Mouse (Mus musculus) forebrain, embryonic 12.5 days (tissue): ENCODE measurements around the gene Mme. TPM values are rescaled to one million over a fixed set of nuclear protein-coding genes. Genes with fewer than 3 reads are reported as not detected.

ENCODE experiments used
- ATAC-seq: fragments of 200-750 bp; cut with Nextera tagmentation; 2 replicates; pipeline ENCODE4 v1.8.0; 2017; ENCODE audit warnings: moderate TSS enrichment; ENCODE audit not compliant: low FRiP score
- H3K27ac ChIP-seq: fragments of 300-500 bp; sonication (generic); 2 replicates; pipeline ENCODE4 v1.5.1; 2016; ENCODE audit warnings: mild to moderate bottlenecking
- H3K27me3 ChIP-seq: fragments of 300-500 bp; sonication (generic); 2 replicates; pipeline ENCODE4 v1.6.1; 2016; ENCODE audit warnings: mild to moderate bottlenecking
- H3K36me3 ChIP-seq: fragments of 300-500 bp; sonication (generic); replicated peaks from 2 replicates; pipeline ENCODE4 v1.6.1; 2016; ENCODE audit warnings: mild to moderate bottlenecking
- H3K4me1 ChIP-seq: fragments of 300-500 bp; sonication (generic); 2 replicates; pipeline ENCODE4 v1.6.1; 2016
- H3K4me2 ChIP-seq: fragments of 300-500 bp; sonication (generic); 2 replicates; pipeline ENCODE4 v1.6.1; 2016; ENCODE audit warnings: mild to moderate bottlenecking, moderate library complexity
- H3K4me3 ChIP-seq: fragments of 300-500 bp; sonication (generic); replicated peaks from 2 replicates; pipeline ENCODE4 v1.5.1; 2016; ENCODE audit warnings: mild to moderate bottlenecking
- H3K9ac ChIP-seq: fragments of 300-500 bp; sonication (generic); 2 replicates; pipeline ENCODE4 v1.6.1; 2016; ENCODE audit warnings: mild to moderate bottlenecking
- H3K9me3 ChIP-seq: fragments of 300-500 bp; sonication (generic); 2 replicates; pipeline ENCODE4 v1.6.1; 2016
- WGBS: fragments of 180-500 bp; shearing (Covaris S2); methylation state at CpG from one replicate; pipeline ENCODE4 v1.1.7; 2016; 5-methylcytosine and 5-hydroxymethylcytosine counted together
- polyA plus RNA-seq: library from polyadenylated mRNA; unstranded; fragments of >200 nt; fragmentation: Nextera tagmentation; extraction: Ambion mirVana; gene quantifications from 2 replicates; pipeline ENCODE4 v1.2.1, GENCODE M21; 2016

Mme gene
- polyA plus RNA-seq, 1 experiment from 2014 or later, result 9.7 TPM

DNA sequence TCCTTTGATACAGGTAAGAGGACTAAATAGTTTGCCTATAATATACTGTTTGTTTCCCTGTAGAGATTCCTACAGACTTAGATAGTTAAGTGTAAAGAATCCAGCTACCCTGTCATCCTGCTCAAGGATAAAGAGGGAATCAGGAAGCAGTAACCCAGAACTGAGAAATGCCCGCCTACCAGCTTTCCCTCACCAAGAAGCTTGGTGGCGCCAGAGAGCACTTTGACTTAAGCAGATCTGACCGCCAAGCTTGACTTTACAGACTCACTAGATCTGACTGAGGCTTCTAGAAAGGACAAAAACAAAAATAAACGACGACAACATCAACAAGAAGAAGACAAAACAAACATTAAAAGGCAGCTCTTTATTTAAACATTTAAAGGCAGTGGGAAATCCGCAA, 56.5 kb downstream of the Mme start:
- Histone ChIP-seq H3K4me3 (no peak overlapping the region), H3K9me3 (no peaks in the 10 kb centered on the region), H3K27me3 (peaks cover 18% of the 10 kb centered on the region), H3K9ac (no peak overlapping the region), H3K4me1 (peaks cover 6% of the 10 kb centered on the region), H3K36me3 (no peaks in the 10 kb centered on the region), H3K27ac (no peak overlapping the region), H3K4me2 (no peak overlapping the region)
- ATAC-seq, result no peak; the same call in 1 of the 2 replicates
- 4% methylated on average over 6 of the region's 6 CpGs for WGBS

- Histone ChIP-seq H3K4me1 (no peaks in the 10 kb centered on the region), H3K27me3 (no peaks in the 10 kb centered on the region), H3K9ac (no peak overlapping the region), H3K4me3 (no peak overlapping the region), H3K36me3 (no peaks in the 10 kb centered on the region), H3K4me2 (no peak overlapping the region), H3K9me3 (no peaks in the 10 kb centered on the region), H3K27ac (no peak overlapping the region)
- 84% methylated on average over 7 of the region's 7 CpGs for WGBS
- ATAC-seq, result no peak
These were observed 73.9 kb downstream of the Mme start for GRCm38 (mm10) chr3:63315211-63315760.

DNA sequence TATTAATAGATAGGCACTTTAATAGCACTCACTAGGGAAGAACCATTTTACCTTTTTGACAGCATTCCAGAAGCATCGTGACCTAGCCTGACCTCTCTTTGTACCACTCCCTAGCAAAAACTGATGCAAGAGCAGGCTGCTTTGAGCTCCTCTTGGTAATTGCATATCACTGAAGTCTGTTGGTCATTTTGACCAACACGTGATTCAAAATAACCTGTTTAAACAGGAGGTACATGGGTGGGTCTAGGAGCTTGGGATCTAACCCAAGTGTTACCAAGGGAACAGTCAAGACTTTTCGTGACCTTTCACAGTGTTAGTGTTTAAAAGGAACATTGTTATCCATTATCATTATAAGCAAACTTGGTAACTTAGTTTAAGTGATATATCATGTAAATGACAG, 76.2 kb downstream of the Mme start:
- Histone ChIP-seq H3K36me3 (no peaks in the 10 kb centered on the region), H3K9ac (no peak overlapping the region), H3K4me1 (no peaks in the 10 kb centered on the region), H3K27me3 (no peaks in the 10 kb centered on the region), H3K4me3 (no peak overlapping the region), H3K9me3 (no peaks in the 10 kb centered on the region), H3K4me2 (no peak overlapping the region), H3K27ac (no peak overlapping the region)
- WGBS, result 79% methylated on average over 3 of the region's 3 CpGs
- ATAC-seq, result no peak

- 61% methylated on average over 2 of the region's 2 CpGs for WGBS
These were observed 84.3 kb downstream of the Mme start for GRCm38 (mm10) chr3:63325615-63326014.

DNA sequence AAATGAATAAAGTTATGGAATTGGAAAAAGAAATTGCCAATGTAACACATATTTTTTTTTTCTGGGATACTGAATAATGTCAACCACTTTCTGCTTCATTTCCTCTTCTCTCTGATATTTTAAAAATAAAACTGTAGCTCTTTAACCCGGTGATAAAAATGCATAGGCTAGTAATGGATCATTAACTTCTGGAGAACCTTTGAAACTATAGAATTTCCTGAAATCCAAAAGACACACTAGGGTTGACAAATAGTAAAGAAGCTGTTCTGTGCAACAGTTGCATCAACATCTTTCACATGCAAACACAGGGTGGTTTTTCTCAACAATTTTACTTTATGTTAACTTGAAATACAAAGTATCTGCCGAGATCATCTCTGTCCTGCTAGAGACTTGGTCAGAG, 98.8 kb downstream of the Mme start:
- Histone ChIP-seq H3K27ac (no peak overlapping the region), H3K4me2 (no peak overlapping the region), H3K36me3 (no peaks in the 10 kb centered on the region), H3K9ac (no peak overlapping the region), H3K4me3 (no peak overlapping the region), H3K9me3 (no peaks in the 10 kb centered on the region), H3K27me3 (no peaks in the 10 kb centered on the region), H3K4me1 (no peaks in the 10 kb centered on the region)
- 85% methylated on average over 2 of the region's 2 CpGs for WGBS
- no peak for ATAC-seq

More at GRCm38 (mm10) chr3:63325615-63326014, 84.3 kb downstream of the Mme start:
- peak; percentile 46; the same call in 1 of the 2 replicates for ATAC-seq
- Histone ChIP-seq H3K4me3 (no peak overlapping the region), H3K9me3 (no peaks in the 10 kb centered on the region), H3K4me1 (no peaks in the 10 kb centered on the region), H3K27me3 (no peaks in the 10 kb centered on the region), H3K27ac (no peak overlapping the region), H3K9ac (no peak overlapping the region), H3K36me3 (no peaks in the 10 kb centered on the region), H3K4me2 (no peak overlapping the region)

DNA sequence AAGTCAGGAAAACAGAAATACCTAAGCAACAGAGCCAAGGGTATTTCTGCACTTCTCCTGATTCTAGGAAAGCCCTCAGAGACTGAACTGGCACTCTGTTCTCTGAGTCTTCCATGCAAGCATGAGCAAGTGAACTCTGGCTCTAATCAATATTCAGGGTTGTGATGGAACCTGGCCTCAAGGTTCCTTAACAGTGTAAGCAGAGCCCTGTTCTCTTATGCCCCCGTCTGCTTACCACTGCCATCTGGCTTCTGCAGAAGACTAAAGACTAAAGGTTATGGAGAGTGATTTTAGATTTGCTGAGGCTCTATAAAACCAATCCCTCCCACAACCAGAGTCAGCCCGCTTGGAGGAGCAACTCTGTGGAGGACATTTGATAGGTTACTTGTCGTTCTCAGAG, 99.2 kb downstream of the Mme start:
- Histone ChIP-seq H3K27ac (no peak overlapping the region), H3K9me3 (no peaks in the 10 kb centered on the region), H3K9ac (no peak overlapping the region), H3K4me2 (no peak overlapping the region), H3K4me3 (no peak overlapping the region), H3K27me3 (no peaks in the 10 kb centered on the region), H3K36me3 (no peaks in the 10 kb centered on the region), H3K4me1 (no peaks in the 10 kb centered on the region)
- 92% methylated on average over 3 of the region's 3 CpGs for WGBS
- no peak for ATAC-seq

DNA sequence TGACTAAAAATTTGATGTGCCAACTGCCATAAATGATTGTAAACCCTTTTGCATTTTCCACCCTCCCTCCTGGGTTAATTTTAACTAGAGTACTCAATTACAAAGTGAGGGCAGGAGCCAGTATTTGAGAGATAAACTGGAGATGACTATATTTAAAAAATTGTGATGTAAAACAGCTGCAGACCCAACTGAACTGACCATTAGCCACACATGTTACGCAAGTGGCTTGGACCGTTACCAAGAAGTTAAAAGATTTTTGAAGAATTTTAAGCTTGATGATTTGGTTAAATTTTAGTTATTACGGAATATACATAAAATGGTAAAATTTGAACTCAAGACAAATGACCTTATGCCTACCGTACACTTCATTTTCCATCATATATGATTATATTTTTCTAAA, 100.1 kb downstream of the Mme start:
- H3K27ac ChIP-seq, result no peak overlapping the region
- H3K4me2 ChIP-seq, result no peak overlapping the region
- no peak overlapping the region for H3K4me3 ChIP-seq
- H3K9ac ChIP-seq, result no peak overlapping the region
- no peaks in the 10 kb centered on the region for H3K36me3 ChIP-seq
- H3K4me1 ChIP-seq, result no peaks in the 10 kb centered on the region
- no peaks in the 10 kb centered on the region for H3K27me3 ChIP-seq
- H3K9me3 ChIP-seq, result no peaks in the 10 kb centered on the region
- 97% methylated on average over 4 of the region's 4 CpGs for WGBS
- no peak for ATAC-seq

DNA sequence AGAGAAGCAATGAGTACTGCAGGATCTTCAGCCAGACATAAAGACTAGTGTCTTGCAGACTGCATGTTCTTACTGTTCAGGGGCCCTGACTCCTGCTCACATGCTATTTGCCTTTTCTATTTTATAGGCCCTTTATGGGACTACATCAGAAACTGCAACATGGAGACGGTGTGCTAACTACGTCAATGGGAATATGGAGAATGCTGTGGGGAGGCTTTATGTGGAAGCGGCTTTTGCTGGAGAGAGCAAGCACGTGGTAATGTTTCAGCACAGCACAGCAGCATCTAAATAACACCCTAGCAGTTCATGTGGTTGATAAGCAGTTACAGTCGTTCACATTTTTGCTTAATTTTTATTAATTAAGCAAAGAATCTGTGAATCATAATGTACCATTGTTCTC, 103.7 kb downstream of the Mme start:
- Histone ChIP-seq H3K4me2 (no peak overlapping the region), H3K4me1 (no peaks in the 10 kb centered on the region), H3K9me3 (no peaks in the 10 kb centered on the region), H3K9ac (no peak overlapping the region), H3K27me3 (no peaks in the 10 kb centered on the region), H3K27ac (no peak overlapping the region), H3K36me3 (no peaks in the 10 kb centered on the region), H3K4me3 (no peak overlapping the region)
- ATAC-seq, result no peak
- 88% methylated on average over 5 of the region's 5 CpGs for WGBS

DNA sequence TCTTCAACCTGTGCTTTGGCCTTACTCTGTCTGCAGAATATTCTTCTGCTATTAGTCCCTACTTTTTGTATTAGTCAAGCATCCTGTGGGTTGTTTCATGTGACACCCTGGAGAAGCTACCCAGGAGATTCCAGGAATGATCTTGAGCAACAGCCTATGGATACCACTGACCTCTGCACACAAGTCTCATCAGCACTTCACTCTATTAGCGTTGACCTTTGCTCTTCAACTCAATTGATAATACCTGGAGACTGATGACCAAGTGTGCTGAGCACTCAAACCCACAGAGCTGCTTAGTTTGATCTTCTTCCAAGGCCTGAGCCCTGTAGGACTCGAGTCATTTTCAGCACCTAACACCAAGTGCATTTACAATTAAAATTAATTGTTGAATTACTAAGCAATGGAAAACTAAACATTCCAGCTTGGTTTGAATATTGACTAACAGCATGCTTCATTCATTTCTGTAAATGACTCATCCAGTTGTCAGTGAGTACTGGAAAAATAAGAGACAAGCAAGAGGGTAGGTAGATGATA, 107.6 kb downstream of the Mme start:
- H3K9ac ChIP-seq, result no peak overlapping the region
- no peaks in the 10 kb centered on the region for H3K36me3 ChIP-seq
- no peaks in the 10 kb centered on the region for H3K9me3 ChIP-seq
- H3K27ac ChIP-seq, result no peak overlapping the region
- 80% methylated on average over 2 of the region's 2 CpGs for WGBS
- H3K4me1 ChIP-seq, result no peaks in the 10 kb centered on the region
- H3K4me3 ChIP-seq, result no peak overlapping the region
- ATAC-seq, result no peak
- no peak overlapping the region for H3K4me2 ChIP-seq
- no peaks in the 10 kb centered on the region for H3K27me3 ChIP-seq

DNA sequence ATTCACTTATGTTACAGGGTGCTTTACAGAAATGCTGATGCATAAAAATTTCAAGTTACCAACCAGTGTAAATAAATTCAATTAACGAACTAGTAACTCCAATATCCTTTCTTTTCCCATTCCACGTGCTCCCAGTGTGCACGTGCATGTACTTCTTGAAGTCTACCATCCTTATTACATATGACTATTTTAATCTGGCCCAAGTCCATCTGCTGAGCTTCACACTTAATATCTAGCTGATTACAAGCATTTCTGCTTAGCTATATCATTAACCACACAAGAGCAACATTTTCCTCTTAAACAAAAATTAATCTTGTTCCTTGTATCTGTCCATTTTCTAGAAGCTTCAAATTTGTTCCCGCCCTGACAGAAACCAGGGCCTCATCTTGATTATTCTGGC, 108.9 kb downstream of the Mme start:
- Histone ChIP-seq H3K36me3 (no peaks in the 10 kb centered on the region), H3K9me3 (no peaks in the 10 kb centered on the region), H3K4me3 (no peak overlapping the region), H3K4me1 (no peaks in the 10 kb centered on the region), H3K27ac (no peak overlapping the region), H3K9ac (no peak overlapping the region), H3K27me3 (no peaks in the 10 kb centered on the region), H3K4me2 (no peak overlapping the region)
- no peak for ATAC-seq
- 92% methylated on average over 4 of the region's 4 CpGs for WGBS

DNA sequence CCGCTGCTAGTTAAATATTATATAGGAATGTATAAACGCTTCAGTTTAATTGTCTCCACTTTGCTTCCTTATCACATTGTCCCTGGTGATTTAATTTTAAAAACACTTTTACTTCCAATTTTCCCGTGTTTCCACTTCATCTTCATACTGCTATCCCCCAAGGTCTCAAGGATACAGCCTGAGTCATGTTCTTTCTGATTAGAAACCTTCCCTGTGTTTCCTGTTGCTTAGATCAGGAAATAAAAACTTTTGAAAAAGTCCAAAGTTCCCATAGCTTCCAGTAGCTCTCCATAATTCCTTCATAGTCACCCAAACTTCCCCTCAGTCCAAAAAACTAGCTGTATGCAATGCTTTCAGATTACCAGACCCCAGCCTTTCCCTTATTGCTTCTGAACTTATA, 109.4 kb downstream of the Mme start:
- Histone ChIP-seq H3K27me3 (no peaks in the 10 kb centered on the region), H3K4me3 (no peak overlapping the region), H3K27ac (no peak overlapping the region), H3K4me2 (no peak overlapping the region), H3K4me1 (no peaks in the 10 kb centered on the region), H3K9me3 (no peaks in the 10 kb centered on the region), H3K36me3 (no peaks in the 10 kb centered on the region), H3K9ac (no peak overlapping the region)
- ATAC-seq, result no peak
- WGBS, result 89% methylated on average over 3 of the region's 3 CpGs

GRCm38 (mm10) chr3:63351680-63352260, 110.4 kb downstream of the Mme start:
- H3K27me3 ChIP-seq, result no peaks in the 10 kb centered on the region
- H3K9me3 ChIP-seq, result no peaks in the 10 kb centered on the region
- H3K4me3 ChIP-seq, result no peak overlapping the region
- H3K9ac ChIP-seq, result no peak overlapping the region
- H3K36me3 ChIP-seq, result no peaks in the 10 kb centered on the region
- WGBS, result 89% methylated on average over 1 of the region's 1 CpGs
- H3K4me1 ChIP-seq, result no peaks in the 10 kb centered on the region
- no peak overlapping the region for H3K27ac ChIP-seq
- no peak overlapping the region for H3K4me2 ChIP-seq
- no peak for ATAC-seq

DNA sequence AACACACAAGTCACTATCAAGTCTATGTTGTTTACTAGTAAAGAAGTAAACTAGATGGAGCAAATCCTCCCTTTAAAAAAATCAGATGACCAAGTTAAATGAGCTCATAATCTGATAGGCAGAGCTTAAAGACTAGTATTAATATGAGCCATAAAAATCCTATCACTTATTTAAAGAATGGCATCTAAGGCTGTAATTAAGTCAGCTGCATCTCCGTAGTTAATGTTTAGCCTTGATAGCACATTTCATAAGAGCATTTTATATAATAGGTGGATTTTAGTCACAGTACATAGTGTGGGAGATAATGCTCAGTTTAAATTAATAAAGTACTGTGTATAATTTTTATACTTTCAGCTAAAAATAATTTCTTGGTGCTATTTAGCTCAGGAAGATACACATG, 118.2 kb downstream of the Mme start:
- no peaks in the 10 kb centered on the region for H3K27me3 ChIP-seq
- ATAC-seq, result no peak
- 92% methylated on average over 1 of the region's 1 CpGs for WGBS
- no peak overlapping the region for H3K4me3 ChIP-seq
- H3K36me3 ChIP-seq, result no peaks in the 10 kb centered on the region
- H3K9me3 ChIP-seq, result no peaks in the 10 kb centered on the region
- no peak overlapping the region for H3K4me2 ChIP-seq
- no peaks in the 10 kb centered on the region for H3K4me1 ChIP-seq
- H3K9ac ChIP-seq, result no peak overlapping the region
- no peak overlapping the region for H3K27ac ChIP-seq
